Mouse (Mus musculus) intestine, embryonic 16.5 days (tissue): Measurements from ENCODE around the gene Wdr64. TPM values are rescaled to one million over a fixed set of nuclear protein-coding genes. Genes with fewer than 3 reads are reported as not detected.

Source experiments
- ATAC-seq: fragments of 200-750 bp; cut with Nextera tagmentation; 2 replicates; pipeline ENCODE4 v1.8.0; 2017; ENCODE audit warnings: moderate TSS enrichment, moderate library complexity
- H3K27ac ChIP-seq: fragments of 300-500 bp; sonication (generic); 2 replicates; pipeline ENCODE4 v1.5.1; 2014; ENCODE audit warnings: mild to moderate bottlenecking, low read length
- H3K27me3 ChIP-seq: fragments of 300-500 bp; sonication (generic); replicated peaks from 2 replicates; pipeline ENCODE4 v1.6.1; 2014; ENCODE audit warnings: low read length, control low read depth, mixed read lengths; ENCODE audit not compliant: control insufficient read depth, insufficient read depth
- H3K36me3 ChIP-seq: fragments of 300-500 bp; sonication (generic); 2 replicates; pipeline ENCODE4 v1.6.1; 2014; ENCODE audit warnings: low read length, control low read depth; ENCODE audit not compliant: control insufficient read depth, insufficient read depth
- H3K4me1 ChIP-seq: fragments of 300-500 bp; sonication (generic); 2 replicates; pipeline ENCODE4 v1.6.1; 2014; ENCODE audit warnings: low read length, control low read depth, mixed read lengths; ENCODE audit not compliant: control insufficient read depth, insufficient read depth
- H3K4me2 ChIP-seq: fragments of 300-500 bp; sonication (generic); 2 replicates; pipeline ENCODE4 v1.6.1; 2014; ENCODE audit warnings: low read depth, low read length, control low read depth
- H3K4me3 ChIP-seq: fragments of 300-500 bp; sonication (generic); 2 replicates; pipeline ENCODE4 v1.5.1; 2014; ENCODE audit warnings: mild to moderate bottlenecking, low read length
- H3K9ac ChIP-seq: fragments of 300-500 bp; sonication (generic); 2 replicates; pipeline ENCODE4 v1.6.1; 2014; ENCODE audit warnings: low read depth, low read length
- H3K9me3 ChIP-seq: fragments of 300-500 bp; sonication (generic); 2 replicates; pipeline ENCODE4 v1.6.1; 2016; ENCODE audit warnings: low read length, control low read depth; ENCODE audit not compliant: control insufficient read depth
- WGBS: fragments of 180-500 bp; shearing (Covaris S2); extraction: QIAGEN DNeasy Blood & Tissue Kit; methylation state at CpG from one replicate; pipeline ENCODE4 v1.1.7; 2014; 5-methylcytosine and 5-hydroxymethylcytosine counted together
- polyA plus RNA-seq: library from polyadenylated mRNA; unstranded; fragments of >200 nt; fragmentation: Nextera tagmentation; extraction: Ambion mirVana; gene quantifications from 2 replicates; pipeline ENCODE4 v1.2.1, GENCODE M21; 2015

Gene Wdr64
- polyA plus RNA-seq, 1 experiment from 2014 or later: not detected

- no peak overlapping the region for H3K9ac ChIP-seq
- no peak overlapping the region for H3K4me3 ChIP-seq
- H3K36me3 ChIP-seq: no peaks in the 10 kb centered on the region
- WGBS: 63% methylated on average over 9 of the region's 9 CpGs
- no peak overlapping the region for H3K4me2 ChIP-seq
- no peaks in the 10 kb centered on the region for H3K4me1 ChIP-seq
- no peak for ATAC-seq
- H3K27ac ChIP-seq: no peak overlapping the region
- no peaks in the 10 kb centered on the region for H3K27me3 ChIP-seq
- H3K9me3 ChIP-seq: no peaks in the 10 kb centered on the region
These were observed 125.5 kb downstream of the Wdr64 start for GRCm38 (mm10) chr1:175823815-175824438.

GRCm38 (mm10) chr1:175828539-175828938 is 130.1 kb downstream of the Wdr64 start:
- no peaks in the 10 kb centered on the region for H3K36me3 ChIP-seq
- no peak overlapping the region for H3K27ac ChIP-seq
- no peak for ATAC-seq
- H3K9ac ChIP-seq: no peak overlapping the region
- H3K27me3 ChIP-seq: no peaks in the 10 kb centered on the region
- no peak overlapping the region for H3K4me2 ChIP-seq
- H3K4me3 ChIP-seq: no peak overlapping the region
- 88% methylated on average over 7 of the region's 7 CpGs for WGBS
- no peaks in the 10 kb centered on the region for H3K9me3 ChIP-seq
- H3K4me1 ChIP-seq: no peaks in the 10 kb centered on the region

GRCm38 (mm10) chr1:175829220-175829619 is 130.8 kb downstream of the Wdr64 start:
- Histone ChIP-seq H3K27me3 (no peaks in the 10 kb centered on the region), H3K4me1 (no peaks in the 10 kb centered on the region), H3K9me3 (no peaks in the 10 kb centered on the region), H3K9ac (no peak overlapping the region), H3K27ac (no peak overlapping the region), H3K4me2 (no peak overlapping the region), H3K4me3 (no peak overlapping the region), H3K36me3 (no peaks in the 10 kb centered on the region)
- WGBS: 92% methylated on average over 2 of the region's 2 CpGs
- no peak for ATAC-seq

GRCm38 (mm10) chr1:175855515-175855914 is 157.1 kb downstream of the Wdr64 start:
- H3K4me2 ChIP-seq: no peak overlapping the region
- no peak overlapping the region for H3K9ac ChIP-seq
- H3K27me3 ChIP-seq: no peaks in the 10 kb centered on the region
- H3K4me3 ChIP-seq: no peak overlapping the region
- no peaks in the 10 kb centered on the region for H3K4me1 ChIP-seq
- 91% methylated on average over 1 of the region's 1 CpGs for WGBS
- no peaks in the 10 kb centered on the region for H3K9me3 ChIP-seq
- no peak overlapping the region for H3K27ac ChIP-seq
- ATAC-seq: no peak
- no peaks in the 10 kb centered on the region for H3K36me3 ChIP-seq

Other genes with a start within 250 kb of the Wdr64 start
- gene Rgs7, start 206.1 kb upstream of the Wdr64 start, polyA plus RNA-seq: 1.3 and 1.4 TPM in 2 replicates
- gene Kmo, start 78.2 kb upstream of the Wdr64 start, polyA plus RNA-seq: 0.68 and 0.72 TPM in 2 replicates
- gene Fh1, start 73.0 kb upstream of the Wdr64 start, polyA plus RNA-seq: 176 TPM in 2 replicates
- gene Opn3, start 5.8 kb upstream of the Wdr64 start, polyA plus RNA-seq: 5.6 and 5.9 TPM in 2 replicates
- 1.7 and 2.1 TPM in 2 replicates for gene Chml, start 5.7 kb upstream of the Wdr64 start, polyA plus RNA-seq
- gene Exo1, start 182.0 kb downstream of the Wdr64 start, polyA plus RNA-seq: 44.2 and 46.2 TPM in 2 replicates
- gene Gm38100, start 221.7 kb downstream of the Wdr64 start, polyA plus RNA-seq: 0.07 TPM in 1 of 2 replicates, not detected in the other